Mouse (Mus musculus) cortical plate, adult 2 months (tissue): ENCODE measurements around the gene Nacc2. TPM values are rescaled to one million over a fixed set of nuclear protein-coding genes. Genes with fewer than 3 reads are reported as not detected.

Source experiments
- H3K27ac ChIP-seq: fragments of 200-500 bp; 2 replicates; pipeline ENCODE4 v1.5.1; 2012; ENCODE audit warnings: low read length, control low read depth, inconsistent platforms; ENCODE audit not compliant: insufficient read depth
- H3K4me1 ChIP-seq: fragments of 200-500 bp; 2 replicates; pipeline ENCODE4 v1.6.1; 2011; ENCODE audit warnings: low read length; ENCODE audit not compliant: control insufficient read depth, insufficient read depth
- H3K4me3 ChIP-seq: fragments of 200-500 bp; 2 replicates; pipeline ENCODE4 v1.5.1; 2011; ENCODE audit warnings: mild to moderate bottlenecking, low read length, control low read depth; ENCODE audit not compliant: insufficient read depth
- CTCF ChIP-seq: fragments of 200-500 bp; IDR thresholded peaks from 2 replicates; pipeline ENCODE4 v1.5.1; 2011; ENCODE audit warnings: mild to moderate bottlenecking, control low read depth, low read length; ENCODE audit not compliant: insufficient read depth; ENCODE audit errors: extremely low read depth
- POLR2A ChIP-seq: fragments of 200-500 bp; IDR thresholded peaks from 2 replicates; pipeline ENCODE4 v1.6.1; 2011; ENCODE audit warnings: mild to moderate bottlenecking, low read length, control low read depth; ENCODE audit not compliant: insufficient read depth; ENCODE audit errors: extremely low read depth
- polyA plus RNA-seq: library from polyadenylated mRNA; depleted of rRNA; stranded (reverse); fragments of >200 nt; gene quantifications from 2 replicates; pipeline ENCODE4 v1.2.3, GENCODE M21; 2012

Nacc2 gene
- polyA plus RNA-seq, 1 experiment: 53.6 TPM

- Histone ChIP-seq H3K4me1 (no peaks in the 10 kb centered on the region), H3K4me3 (no peak overlapping the region), H3K27ac (no peak overlapping the region)
- TF ChIP-seq CTCF (no peak), POLR2A (no peak)
These were observed 23.2 kb downstream of the Nacc2 start for GRCm38 (mm10) chr2:26099851-26100250.

DNA sequence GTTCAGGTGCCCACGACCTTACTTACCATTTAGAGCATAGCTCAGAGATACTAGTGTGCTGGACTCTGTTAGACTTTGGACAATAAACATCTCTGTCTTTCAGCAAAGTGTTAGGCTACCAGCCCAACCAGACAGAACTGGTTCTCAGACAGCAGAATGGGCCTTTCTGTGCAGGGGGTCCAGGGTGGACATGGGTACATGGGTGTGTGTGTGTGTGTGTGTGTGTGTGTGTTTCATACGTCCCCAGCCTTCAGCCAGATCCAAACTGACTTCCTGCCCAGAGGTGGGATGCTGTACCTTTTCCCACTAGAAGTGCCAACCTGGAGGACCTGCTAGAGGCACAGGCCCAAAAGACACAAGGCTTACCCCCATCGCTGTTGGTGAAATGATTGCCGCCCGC, 23.8 kb downstream of the Nacc2 start:
- no peaks in the 10 kb centered on the region for H3K4me1 ChIP-seq
- TF ChIP-seq POLR2A (no peak), CTCF (no peak)
- H3K4me3 ChIP-seq: no peak overlapping the region
- H3K27ac ChIP-seq: no peak overlapping the region

DNA sequence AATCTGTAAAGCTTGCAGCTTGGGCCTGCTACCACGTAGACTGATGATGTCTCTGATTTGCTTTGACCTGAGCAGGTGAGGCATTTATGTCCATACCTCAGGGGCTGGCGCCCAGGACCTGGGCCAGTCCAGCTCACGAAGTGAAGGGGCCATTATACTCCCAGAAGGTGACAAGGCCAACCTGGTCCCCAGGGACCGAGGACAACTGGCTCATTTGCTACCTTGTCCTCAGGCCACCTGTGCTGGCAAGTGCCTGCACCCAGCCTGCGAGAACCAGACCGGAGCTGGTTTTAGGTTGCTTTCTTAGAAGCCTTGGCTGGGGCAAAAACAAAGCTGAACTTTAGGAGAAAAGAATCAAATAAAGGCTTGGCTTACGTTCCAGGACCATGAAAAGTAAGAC, 29.1 kb downstream of the Nacc2 start:
- Histone ChIP-seq H3K4me1 (no peaks in the 10 kb centered on the region), H3K27ac (no peak overlapping the region), H3K4me3 (no peak overlapping the region)
- TF ChIP-seq CTCF (no peak), POLR2A (no peak)

GRCm38 (mm10) chr2:26091771-26092393, 31.1 kb downstream of the Nacc2 start:
- H3K4me1 ChIP-seq: no peaks in the 10 kb centered on the region
- TF ChIP-seq CTCF (no peak), POLR2A (peak; percentile 51)
- H3K4me3 ChIP-seq: peak overlapping the region; percentile 61
- H3K27ac ChIP-seq: peak overlapping the region; percentile 89

- H3K4me1 ChIP-seq: no peaks in the 10 kb centered on the region
- TF ChIP-seq CTCF: no peak
- no peak for TF ChIP-seq POLR2A
- H3K27ac ChIP-seq: peak overlapping the region; percentile 89
- peak overlapping the region; percentile 61 for H3K4me3 ChIP-seq
These were observed 31.9 kb downstream of the Nacc2 start for GRCm38 (mm10) chr2:26090876-26091770.

- TF ChIP-seq CTCF (no peak), POLR2A (no peak)
- H3K27ac ChIP-seq: no peak overlapping the region
These were observed 34.0 kb downstream of the Nacc2 start for GRCm38 (mm10) chr2:26089005-26089404.

DNA sequence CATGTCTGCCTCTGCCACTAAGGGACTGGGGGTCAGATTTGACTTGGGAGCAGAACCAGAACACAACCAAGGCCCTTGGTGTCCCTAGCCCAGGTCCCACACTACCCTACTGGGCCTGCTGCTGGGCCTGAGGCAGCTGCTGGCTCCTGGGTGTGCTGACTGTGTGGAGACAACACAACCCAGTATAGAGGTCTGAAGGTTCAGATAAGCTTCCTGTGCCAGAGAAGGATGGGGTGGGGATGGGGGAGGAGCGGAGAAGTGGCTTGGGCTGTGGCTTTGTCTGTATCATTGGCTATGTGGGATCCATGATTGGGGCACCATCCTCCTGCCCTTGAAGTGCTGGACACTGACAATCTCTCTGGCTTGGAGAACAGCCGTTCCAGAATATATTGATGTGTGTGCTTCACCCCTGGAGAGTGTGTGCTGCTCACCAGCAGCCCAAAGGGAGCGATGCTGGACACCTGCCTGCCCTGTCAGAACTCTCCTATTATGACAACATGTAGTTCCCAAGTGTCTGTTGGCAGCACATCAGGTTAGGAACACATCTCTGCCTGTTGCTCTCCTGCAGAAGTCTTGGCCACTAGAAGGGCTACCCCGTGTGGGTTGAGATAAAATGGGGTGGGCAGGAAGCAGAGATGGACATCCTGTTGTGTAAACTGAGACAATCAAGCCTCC, 36.0 kb downstream of the Nacc2 start:
- Histone ChIP-seq H3K4me1 (no peaks in the 10 kb centered on the region), H3K27ac (no peak overlapping the region), H3K4me3 (no peak overlapping the region)
- TF ChIP-seq POLR2A: no peak
- no peak for TF ChIP-seq CTCF

More at GRCm38 (mm10) chr2:26089005-26089404, 34.0 kb downstream of the Nacc2 start:
- Histone ChIP-seq H3K4me1 (no peaks in the 10 kb centered on the region), H3K4me3 (no peak overlapping the region)

DNA sequence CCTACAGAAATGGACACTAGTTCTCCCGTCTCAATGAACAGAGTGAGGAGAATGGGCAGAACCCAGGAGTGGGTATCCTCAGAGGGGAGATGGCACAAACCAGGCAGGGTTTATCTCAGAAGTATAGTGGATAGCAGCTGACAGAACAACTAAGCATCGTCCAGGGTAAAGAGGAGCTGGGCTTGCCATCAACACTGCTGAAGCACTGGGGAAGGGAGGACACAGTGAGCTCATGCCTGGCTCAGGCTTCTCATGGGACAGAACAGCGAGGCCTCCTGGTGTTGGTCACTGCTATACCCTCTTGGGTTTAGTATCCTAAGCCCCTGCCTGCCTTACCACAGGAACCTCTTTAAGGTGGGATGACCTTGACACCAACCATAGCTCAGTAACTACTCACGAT, 36.5 kb downstream of the Nacc2 start:
- Histone ChIP-seq H3K27ac (no peak overlapping the region), H3K4me1 (no peaks in the 10 kb centered on the region), H3K4me3 (no peak overlapping the region)
- no peak for TF ChIP-seq POLR2A
- TF ChIP-seq CTCF: no peak

- H3K27ac ChIP-seq: no peak overlapping the region
- TF ChIP-seq POLR2A (no peak), CTCF (no peak)
- no peaks in the 10 kb centered on the region for H3K4me1 ChIP-seq
- H3K4me3 ChIP-seq: no peak overlapping the region
These were observed 40.1 kb downstream of the Nacc2 start for GRCm38 (mm10) chr2:26082883-26083282.

GRCm38 (mm10) chr2:26080830-26081229, 42.2 kb downstream of the Nacc2 start:
- Histone ChIP-seq H3K4me3 (no peak overlapping the region), H3K4me1 (no peaks in the 10 kb centered on the region), H3K27ac (no peak overlapping the region)
- no peak for TF ChIP-seq POLR2A
- no peak for TF ChIP-seq CTCF
